Mouse (Mus musculus) E14TG2a.4 (cell line): ENCODE results near the gene Hnrnpa2b1.

Experiments used
- CTCF ChIP-seq: conservative IDR thresholded peaks from 2 replicates; pipeline ENCODE4 v1.5.1; 2014; ENCODE audit warnings: low read length
- POU5F1 ChIP-seq: IDR thresholded peaks from 2 replicates; pipeline ENCODE4 v1.6.1; 2014; ENCODE audit warnings: low read length, borderline replicate concordance

- TF ChIP-seq CTCF, result no peak
- no peak for TF ChIP-seq POU5F1
Measured at GRCm38 (mm10) chr6:51456198-51456597, 13.5 kb downstream of the Hnrnpa2b1 start.
